Mouse (Mus musculus): Measurements from ENCODE around the gene Ripor3. TPM values are rescaled to one million over a fixed set of nuclear protein-coding genes. Genes with fewer than 3 reads are reported as not detected.

The Ripor3 gene
- total RNA-seq (2023): 0.19 to 0.37 TPM in 2 of 4 replicates, not detected in the others

DNA sequence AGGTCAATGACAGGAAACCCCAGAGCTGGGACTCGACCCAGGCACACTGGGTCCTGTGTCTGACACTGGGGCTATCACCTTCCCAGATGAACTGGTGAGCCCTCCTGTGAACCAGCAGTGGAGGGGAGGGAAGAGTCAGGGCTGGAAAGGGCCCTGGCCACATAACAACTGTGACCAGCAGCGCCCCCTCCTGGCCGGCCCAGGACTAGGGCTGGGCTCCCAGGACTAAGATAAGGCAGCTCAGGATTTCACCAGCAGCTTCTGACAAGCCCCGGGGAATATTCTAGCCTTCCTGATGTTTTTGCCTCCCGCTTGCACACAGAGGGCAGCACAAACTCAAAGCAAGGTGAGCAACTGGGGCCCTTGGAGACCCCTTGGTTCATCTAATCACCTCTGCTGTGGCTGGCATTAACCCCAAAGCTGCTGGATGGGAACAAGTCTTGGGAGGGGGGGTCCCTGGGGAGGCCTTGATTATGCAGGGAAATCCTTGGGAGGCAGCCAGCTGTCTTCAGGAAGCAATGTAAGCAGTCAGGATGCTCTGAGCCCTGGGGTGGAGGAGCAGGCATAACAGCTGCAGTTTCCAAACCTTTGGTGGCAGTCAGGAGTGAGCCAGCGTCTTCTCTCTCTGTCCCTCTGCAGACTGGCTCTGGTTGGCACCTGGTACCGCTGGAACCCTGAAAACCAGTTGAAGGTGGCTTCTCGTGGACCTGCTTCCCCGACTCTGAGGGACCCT lies at the start of gene Ripor3:
Ripor3 (minus strand) TSS at position 683 of the 733 bp plus-strand sequence.

GRCm38 (mm10) chr2:167931985-167932726 lies 78.3 kb downstream of the Ripor3 start, which contains the start of gene Ptpn1:
Gene Ptpn1 (plus strand): TSS chr2:167932057.

Other genes with a start within 250 kb of the Ripor3 start
- gene Ptpn1, start 78.6 kb downstream of the Ripor3 start, total RNA-seq (2023): 139 to 159 TPM (median 150 TPM) in 4 replicates
- gene Pard6b, start 70.4 kb upstream of the Ripor3 start, total RNA-seq (2023): 1.7 to 3.3 TPM (median 2.4 TPM) in 4 replicates
- 95.4 to 96.3 TPM (median 95.6 TPM) in 4 replicates for gene Adnp, start 196.5 kb upstream of the Ripor3 start, total RNA-seq (2023)
- gene Gm20716, start 219.7 kb upstream of the Ripor3 start, total RNA-seq (2023): 1.7 to 8.7 TPM (median 5.3 TPM) in 4 replicates
- gene Dpm1, start 220.0 kb upstream of the Ripor3 start, total RNA-seq (2023): 114 to 136 TPM (median 125 TPM) in 4 replicates
- gene Mocs3, start 220.0 kb upstream of the Ripor3 start, total RNA-seq (2023): 13.1 to 15.6 TPM (median 14.3 TPM) in 4 replicates

All from B cell, adult 62 days (primary cell).